Mouse (Mus musculus) hindlimb bud, embryonic 11.5 days (tissue): Measurements from ENCODE around the gene Bco2.

Source experiments
- DNase-seq: peaks from one replicate; pipeline ENCODE4 v3.0.0-alpha.2; 2012; ENCODE audit warnings: low read depth, low spot score; ENCODE audit errors: extremely low spot score

Bco2 gene

DNA sequence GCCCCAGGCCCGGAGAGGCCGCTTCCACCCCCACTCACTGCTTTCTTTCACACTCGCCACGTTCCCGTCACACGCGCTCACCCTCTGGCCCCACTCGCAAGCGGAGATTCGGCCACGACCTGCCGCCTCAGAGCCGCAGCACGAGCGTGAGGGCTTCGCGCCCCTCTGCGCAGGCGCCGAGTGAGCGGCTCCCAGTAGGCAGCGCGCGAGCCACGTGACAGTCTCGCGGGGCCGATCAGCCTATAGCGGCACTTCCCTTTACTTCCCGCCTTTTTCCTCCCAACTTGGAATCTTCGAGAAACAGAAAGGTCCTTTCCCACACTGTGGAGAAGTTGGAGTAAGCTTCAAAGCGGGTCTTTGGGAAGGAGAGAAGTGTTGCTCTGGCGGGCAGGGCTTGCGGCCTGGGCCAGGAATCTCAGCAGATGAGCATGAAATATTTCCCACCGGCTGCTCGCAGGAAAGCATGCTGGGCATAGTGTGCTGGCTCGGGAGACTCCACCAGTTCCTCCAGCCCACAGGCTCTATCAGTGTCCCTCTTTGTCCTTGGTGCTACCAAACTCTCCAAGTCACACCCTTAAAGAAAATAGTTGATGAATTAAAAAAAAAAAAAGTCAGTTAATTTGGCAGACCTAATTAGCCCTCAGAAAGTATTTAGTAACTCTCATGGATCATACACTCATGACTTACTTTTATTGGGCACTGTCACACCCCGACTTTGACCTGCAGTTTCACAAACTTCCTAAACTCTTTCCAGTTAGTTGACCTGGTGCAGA lies 6.3 kb upstream of the Bco2 start, which contains the start of gene Tex12:
Tex12 (minus strand) TSS at position 181 of the 773 bp plus-strand sequence.
- no peak for DNase-seq

GRCm38 (mm10) chr9:50554241-50555093 lies 514 bp downstream of the Bco2 start, which contains the start of gene Il18:
Il18 (plus strand) TSS chr9:50554827.
- DNase-seq: no peak

DNA sequence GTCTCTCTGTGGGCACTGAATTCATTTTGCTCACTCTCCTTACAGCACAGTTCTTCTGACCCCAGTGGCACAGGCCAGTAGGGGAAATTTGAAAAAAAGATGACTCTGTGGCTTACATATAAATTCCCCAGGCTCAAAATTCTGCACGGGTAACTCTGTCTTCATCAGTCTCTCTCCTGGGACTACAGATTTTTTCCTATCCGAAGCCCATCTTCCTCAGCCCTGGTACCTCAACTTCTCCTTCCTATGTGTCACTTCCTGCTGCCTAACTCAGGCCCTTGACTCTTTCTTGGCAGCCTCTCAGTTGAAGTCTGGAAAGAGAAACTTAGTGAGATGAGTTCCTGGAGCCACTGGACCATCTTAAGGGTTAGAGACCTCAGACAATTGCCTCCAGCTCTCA lies 1.4 kb downstream of the Bco2 start:
- DNase-seq: no peak

DNA sequence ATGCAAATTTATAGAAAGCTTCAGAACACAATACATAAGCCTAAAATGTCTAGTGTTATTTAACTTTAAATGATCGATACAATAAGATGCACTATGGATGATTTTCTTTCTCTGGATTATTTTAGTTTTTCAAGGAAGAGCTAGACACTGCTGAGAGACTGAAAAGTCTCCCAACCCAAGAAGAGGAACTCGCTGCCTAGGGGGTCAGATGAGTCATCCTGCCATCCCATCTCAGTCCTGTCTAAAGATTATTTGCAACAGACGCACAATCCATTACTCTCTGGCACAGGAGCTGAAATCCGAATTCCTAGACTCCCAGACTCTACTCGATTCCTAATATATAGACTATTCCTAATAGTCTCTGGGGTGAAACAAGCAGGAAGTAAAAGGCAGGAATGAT lies 2.8 kb downstream of the Bco2 start:
- no peak for DNase-seq

DNA sequence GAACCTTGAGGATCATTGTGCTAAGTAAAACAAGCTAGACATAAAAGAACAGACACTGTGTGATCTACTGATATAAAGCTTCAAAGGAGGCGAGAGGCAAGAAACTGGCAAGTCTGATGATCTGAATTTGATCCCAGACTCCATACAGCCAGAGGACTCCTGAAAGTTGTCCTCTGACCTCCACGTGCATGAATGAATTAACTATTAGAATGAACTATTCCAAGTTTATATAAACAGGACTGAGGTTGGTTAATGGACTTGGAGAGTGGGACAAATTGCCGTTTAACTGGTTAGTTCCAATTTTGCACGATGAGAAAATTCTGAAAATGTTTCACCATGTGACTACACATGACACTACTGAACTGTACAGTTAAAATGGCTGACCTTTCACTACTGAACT lies 6.0 kb downstream of the Bco2 start:
- DNase-seq: no peak

DNA sequence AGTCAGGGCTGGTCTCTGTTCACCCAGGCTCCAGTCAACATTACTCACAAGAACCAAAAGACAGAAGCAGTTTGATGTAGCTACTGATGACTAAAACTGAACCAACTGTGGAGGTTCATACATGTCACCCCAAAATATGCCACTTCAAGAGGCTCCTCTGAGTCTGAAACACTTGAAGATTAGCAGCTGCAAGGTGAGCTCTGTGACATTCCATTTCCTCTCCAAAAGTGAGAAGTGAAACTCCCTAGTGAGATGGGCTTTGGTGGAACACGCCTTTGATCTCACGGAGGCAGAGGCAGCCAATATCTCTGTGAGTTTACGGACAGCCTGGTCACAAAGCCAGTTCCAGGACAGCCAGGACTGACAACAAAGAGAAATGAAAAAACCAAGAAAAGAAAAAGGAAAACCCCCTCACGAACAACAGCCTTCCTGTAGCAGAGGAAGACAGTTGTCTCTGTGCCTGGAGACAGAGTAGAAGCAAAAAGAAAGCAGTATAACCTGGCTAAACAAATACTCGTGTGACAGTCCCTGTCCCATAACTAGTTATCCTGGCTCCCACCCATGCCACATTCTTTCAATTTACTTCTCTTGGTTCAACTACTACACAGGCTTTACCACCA lies 7.0 kb downstream of the Bco2 start:
- DNase-seq: no peak

DNA sequence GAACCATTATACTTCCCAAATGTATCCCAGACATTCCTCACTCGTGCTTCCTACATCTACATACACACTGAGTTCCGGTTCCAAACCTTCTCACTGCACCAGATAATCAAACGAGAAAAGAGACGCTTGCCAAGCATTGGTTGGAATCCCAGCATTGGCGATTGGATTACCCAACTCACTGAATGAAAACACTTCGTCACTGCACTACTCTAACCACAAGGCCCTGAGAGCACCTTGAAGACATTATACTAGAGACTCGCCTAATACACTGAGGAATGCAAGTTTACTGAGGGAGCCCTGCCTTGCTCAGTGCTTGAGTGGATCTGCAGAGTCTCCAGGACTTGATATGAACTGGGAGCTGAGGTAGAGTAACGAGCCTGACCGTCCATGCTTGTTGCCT lies 12.6 kb downstream of the Bco2 start:
- no peak for DNase-seq

DNA sequence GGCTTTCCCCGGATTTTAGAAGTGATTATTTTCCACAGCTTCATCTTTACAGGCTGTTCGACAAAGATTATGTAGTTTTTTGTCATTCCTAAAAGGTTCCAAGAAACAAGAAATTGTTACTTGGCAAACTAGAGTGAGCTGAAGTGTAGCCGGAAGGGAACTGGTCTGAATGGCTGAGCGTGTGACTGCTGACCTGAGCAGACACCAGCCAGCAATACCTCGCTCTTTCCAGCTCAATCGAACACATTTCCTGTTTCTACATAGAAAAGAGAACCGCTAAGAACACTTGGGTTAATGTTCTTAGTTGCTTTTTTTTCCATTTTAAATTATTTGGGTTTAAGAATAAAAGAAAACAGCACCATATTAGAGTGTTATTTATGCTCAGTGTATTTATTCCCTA lies 14.8 kb downstream of the Bco2 start:
- no peak for DNase-seq

- no peak for DNase-seq
Observed at GRCm38 (mm10) chr9:50537295-50537694, 17.7 kb downstream of the Bco2 start.

GRCm38 (mm10) chr9:50536603-50537135 lies 18.3 kb downstream of the Bco2 start:
- DNase-seq: no peak

DNA sequence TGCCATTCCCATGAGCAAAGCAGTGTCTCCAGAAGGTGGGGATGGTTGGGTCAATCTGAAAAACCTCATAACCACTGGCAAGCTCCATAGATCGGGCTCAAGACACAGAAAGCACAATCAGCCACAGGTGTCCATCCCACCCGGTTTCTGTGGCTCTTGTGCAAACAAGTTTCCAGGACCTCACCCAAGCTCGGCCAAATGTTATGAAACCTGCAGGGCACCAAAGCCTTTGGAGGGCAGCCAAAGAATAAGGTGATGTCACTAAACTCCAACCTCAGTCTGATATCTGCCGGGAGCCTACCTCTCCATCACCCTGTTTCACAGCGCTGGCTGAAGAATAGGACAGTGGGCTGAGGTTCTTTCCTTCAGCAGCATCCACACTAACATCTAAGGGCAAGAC lies 19.1 kb downstream of the Bco2 start:
- no peak for DNase-seq

DNA sequence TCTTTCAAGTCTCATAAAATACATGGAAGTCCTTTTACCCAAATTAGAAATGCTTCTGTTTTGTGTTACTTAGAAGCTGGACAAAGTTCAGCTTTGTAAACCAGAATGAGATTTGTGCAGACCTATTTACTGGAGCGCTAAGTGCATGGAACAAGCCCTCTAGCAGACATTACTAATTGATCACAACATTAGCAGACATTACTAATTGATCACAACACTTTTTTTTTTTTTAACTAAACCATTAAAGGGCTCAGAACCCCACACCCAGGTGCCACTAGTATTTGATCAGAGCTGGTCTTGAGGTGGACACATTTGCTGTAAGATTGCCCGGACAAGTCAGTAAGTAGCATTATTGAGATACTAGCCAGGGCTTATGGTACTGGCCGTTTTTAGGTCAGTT lies 21.2 kb downstream of the Bco2 start:
- no peak for DNase-seq

GRCm38 (mm10) chr9:50533328-50533727 lies 21.7 kb downstream of the Bco2 start:
- no peak for DNase-seq

DNA sequence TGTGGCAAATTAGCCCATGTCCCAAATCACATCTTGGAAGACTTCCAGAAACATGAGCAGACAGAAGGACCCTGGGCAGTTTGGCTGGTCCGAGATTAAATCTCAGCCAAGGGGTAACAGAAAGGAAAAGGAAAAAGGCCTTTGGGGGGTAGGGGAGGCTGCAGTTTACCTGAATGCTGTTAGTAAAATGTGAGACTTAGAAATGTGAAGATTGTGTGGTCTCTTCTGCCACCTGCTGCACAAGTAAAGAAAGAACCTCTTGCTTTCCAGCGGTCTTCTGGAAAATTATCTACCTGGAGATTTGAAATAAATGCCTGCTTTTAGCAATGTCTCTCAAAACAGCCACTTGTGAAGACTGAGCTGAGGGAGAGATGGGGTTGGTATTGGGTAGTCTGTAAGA lies 24.1 kb downstream of the Bco2 start:
- DNase-seq: no peak

DNA sequence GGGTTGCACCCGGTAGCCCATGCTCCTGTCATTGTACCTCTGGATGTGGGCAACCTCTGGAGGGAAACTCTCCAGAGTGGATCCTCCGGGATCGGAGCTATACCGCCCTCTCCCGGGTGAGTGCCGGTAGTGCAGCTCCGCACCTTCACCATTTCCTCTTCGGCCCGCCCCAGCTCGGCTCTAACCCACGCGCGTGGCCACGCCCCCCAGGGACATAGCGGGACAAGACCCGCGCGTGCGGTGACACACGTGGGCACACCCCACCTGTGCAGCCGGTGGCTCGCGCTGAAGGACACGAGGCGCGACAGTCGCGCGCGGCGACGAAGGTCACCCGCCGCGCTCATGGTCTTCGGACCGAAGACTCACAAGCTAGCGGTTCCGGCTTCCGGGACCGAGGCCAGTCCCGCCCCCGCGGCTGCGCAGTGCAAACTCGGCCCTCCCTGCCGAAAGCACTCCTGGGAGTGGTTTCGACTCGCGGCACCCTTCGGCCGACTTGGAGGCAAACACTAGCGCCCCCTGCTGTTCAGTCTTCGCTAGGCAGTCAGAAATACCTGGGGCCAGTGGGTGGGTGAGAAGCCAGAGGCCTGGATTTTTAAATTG lies 26.6 kb downstream of the Bco2 start, which contains the start of gene Pts:
Pts (minus strand) TSS at position 432 of the 600 bp plus-strand sequence.
- peak; percentile 87 for DNase-seq

- DNase-seq: no peak
Observed at GRCm38 (mm10) chr9:50527860-50528259, 27.1 kb downstream of the Bco2 start.

GRCm38 (mm10) chr9:50525585-50525984 lies 29.4 kb downstream of the Bco2 start:
- DNase-seq: no peak

GRCm38 (mm10) chr9:50524936-50525335 lies 30.0 kb downstream of the Bco2 start:
- no peak for DNase-seq

DNA sequence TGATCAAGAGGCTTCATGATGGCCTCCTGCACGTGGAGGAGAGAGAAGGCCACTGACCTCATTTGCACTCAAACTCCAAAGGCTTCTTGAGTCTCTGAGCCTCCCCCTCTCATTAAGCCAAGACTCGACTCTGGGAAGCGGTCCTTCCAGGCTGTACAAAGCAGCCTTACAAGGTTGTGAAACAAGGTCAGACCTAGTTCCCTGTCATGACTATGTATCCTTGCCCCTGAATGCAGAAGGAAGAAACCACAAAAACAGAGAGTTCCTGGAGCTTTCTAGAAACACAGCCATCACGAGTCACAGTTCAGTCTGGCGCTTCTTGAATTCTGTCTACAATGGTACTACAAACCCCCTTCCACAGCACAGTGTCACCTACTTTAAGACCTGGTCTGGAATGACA lies 32.4 kb downstream of the Bco2 start:
- DNase-seq: no peak

DNA sequence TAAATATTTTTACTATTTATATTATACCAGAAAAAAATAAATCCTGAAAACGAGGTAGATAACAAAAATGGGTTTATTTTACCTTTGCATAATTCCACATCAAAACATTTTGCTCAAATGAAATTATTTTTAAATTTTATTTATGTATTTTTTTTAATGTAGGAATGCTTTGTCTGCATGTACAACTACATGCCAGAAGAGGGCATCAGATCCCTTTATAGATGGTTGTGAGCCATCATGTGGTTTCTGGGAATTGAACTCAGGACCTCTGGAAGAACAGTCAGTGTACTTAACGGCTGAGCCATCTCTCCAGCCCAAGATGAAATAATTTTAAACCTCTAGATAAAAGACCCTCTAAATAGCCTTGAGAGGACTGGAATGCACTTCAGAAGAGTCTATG lies 33.4 kb downstream of the Bco2 start:
- no peak for DNase-seq

DNA sequence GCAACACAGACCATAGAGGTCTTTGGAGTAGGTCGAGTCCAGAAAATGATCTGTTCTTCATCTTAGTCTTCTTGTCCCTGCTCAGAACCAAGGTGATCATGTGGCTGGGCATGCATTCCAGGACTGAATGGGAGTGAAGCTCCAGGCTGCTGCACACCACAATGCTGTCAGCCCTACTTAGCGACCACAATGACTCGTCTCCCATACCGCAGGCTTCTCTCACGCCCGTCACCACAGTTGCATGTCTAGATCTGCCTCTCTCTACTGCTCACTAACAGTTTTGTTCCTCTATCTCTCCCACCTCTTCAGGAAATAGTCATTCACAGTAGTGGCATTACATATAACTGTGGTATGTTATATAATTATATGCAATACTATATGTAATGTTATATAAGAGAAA lies 34.2 kb downstream of the Bco2 start:
- no peak for DNase-seq
